Mouse (Mus musculus): ENCODE results near the gene Ambp. TPM values are rescaled to one million over a fixed set of nuclear protein-coding genes. Genes with fewer than 3 reads are reported as not detected.

Gene Ambp
- polyA plus RNA-seq, 1 experiment: not detected

DNA sequence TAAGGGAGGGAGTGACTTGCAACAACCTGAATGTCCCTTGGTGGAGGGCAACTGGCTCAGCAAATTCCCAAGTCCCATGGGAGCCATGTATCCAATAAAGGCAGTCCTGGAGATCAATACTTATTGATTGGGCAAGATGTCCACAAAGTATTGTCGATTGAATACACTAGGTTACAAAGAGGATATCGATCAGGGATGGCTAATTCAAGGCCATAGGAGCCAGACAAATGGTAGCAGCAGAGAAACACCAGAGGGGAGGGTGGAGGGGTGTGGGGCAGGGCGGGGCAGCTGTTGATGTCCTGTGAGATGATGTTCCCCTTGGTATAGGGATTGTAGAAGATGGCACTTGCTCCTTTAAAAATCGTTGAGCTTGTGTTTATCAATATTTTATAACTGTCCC, 52.6 kb downstream of the Ambp start:
- no peak for TF ChIP-seq POLR2A (IDR thresholded peaks at IDR 0.05; ENCODE audit: borderline replicate concordance, insufficient read depth, low read length)
- no peak for TF ChIP-seq CTCF (IDR thresholded peaks at IDR 0.05; ENCODE audit: borderline replicate concordance, insufficient read depth, low read depth, low read length)
- H3K4me3 ChIP-seq (replicated peaks; ENCODE audit: insufficient read depth, low read depth, low read length): no peak overlapping the region
- no peak for DNase-seq
- no peaks in the 10 kb centered on the region for H3K27me3 ChIP-seq (ENCODE audit: control insufficient read depth, insufficient read depth, low read length)
- 91% methylated on average over 4 of the region's 4 CpGs for WGBS
- H3K4me1 ChIP-seq (ENCODE audit: control insufficient read depth, insufficient read depth, low read length): peaks cover 5% of the 10 kb centered on the region; the same call in 1 of the 2 replicates
- no peak overlapping the region for H3K27ac ChIP-seq (ENCODE audit: insufficient read depth, low read length)

DNA sequence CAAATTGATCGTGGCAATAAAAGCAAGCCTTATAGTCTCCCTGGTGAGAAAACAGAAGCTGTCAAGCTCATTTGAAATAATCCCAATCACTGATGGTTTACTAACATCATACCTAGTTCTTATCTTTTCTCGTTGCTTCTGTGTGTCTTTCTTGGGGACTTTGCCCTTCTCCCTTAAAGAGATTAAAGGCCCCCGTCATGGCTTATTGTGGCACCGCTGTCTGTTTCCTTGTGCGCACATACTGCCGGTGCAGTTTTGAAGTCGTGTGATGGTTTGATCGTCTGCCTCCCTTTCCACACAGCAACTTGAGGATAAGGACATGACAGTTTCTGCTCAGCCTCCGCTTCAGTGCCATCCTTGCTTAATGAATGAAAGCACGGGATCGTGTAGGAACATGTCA, 54.1 kb downstream of the Ambp start:
- WGBS: 92% methylated on average over 11 of the region's 11 CpGs
- H3K4me1 ChIP-seq (ENCODE audit: control insufficient read depth, insufficient read depth, low read length): peaks cover 5% of the 10 kb centered on the region; the same call in 1 of the 2 replicates
- no peak overlapping the region for H3K4me3 ChIP-seq (replicated peaks; ENCODE audit: insufficient read depth, low read depth, low read length)
- no peak for DNase-seq
- H3K27ac ChIP-seq (ENCODE audit: insufficient read depth, low read length): no peak overlapping the region
- TF ChIP-seq CTCF (IDR thresholded peaks at IDR 0.05; ENCODE audit: borderline replicate concordance, insufficient read depth, low read depth, low read length) (no peak), POLR2A (IDR thresholded peaks at IDR 0.05; ENCODE audit: borderline replicate concordance, insufficient read depth, low read length) (no peak)
- H3K27me3 ChIP-seq (ENCODE audit: control insufficient read depth, insufficient read depth, low read length): no peaks in the 10 kb centered on the region

DNA sequence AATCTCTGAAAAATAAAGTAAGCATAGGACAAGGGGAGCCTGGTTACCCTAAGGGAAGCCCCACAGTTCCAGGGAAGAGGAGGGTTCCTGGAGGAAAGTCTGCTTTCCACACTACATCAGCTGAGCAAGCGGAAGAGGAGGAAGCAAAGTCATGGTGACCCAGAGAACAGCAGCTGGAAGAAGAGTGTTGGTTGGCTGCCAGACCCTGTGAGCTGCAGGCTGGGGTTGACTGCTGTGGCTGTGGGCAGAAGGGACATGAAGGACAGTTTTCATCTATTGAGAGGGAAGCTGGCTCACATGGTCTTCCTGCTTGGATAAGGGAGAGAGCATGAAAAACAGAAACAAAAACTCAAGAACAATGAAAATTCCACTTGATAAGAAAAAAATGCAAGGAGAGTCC, 57.0 kb downstream of the Ambp start:
- H3K4me3 ChIP-seq (replicated peaks; ENCODE audit: insufficient read depth, low read depth, low read length): no peak overlapping the region
- 54% methylated on average over 1 of the region's 1 CpGs for WGBS
- H3K4me1 ChIP-seq (ENCODE audit: control insufficient read depth, insufficient read depth, low read length): no peaks in the 10 kb centered on the region
- TF ChIP-seq POLR2A (IDR thresholded peaks at IDR 0.05; ENCODE audit: borderline replicate concordance, insufficient read depth, low read length) (no peak), CTCF (IDR thresholded peaks at IDR 0.05; ENCODE audit: borderline replicate concordance, insufficient read depth, low read depth, low read length) (no peak)
- H3K27ac ChIP-seq (ENCODE audit: insufficient read depth, low read length): no peak overlapping the region
- no peaks in the 10 kb centered on the region for H3K27me3 ChIP-seq (ENCODE audit: control insufficient read depth, insufficient read depth, low read length)
- no peak for DNase-seq

Other genes with a start within 250 kb of the Ambp start
- gene Zfp618, start 189.2 kb downstream of the Ambp start, polyA plus RNA-seq (2012; rRNA removed): 2.6 and 2.7 TPM in 2 replicates
- 0.06 TPM in 1 of 2 replicates, not detected in the other for gene Kif12, start 17.3 kb upstream of the Ambp start, polyA plus RNA-seq (2012; rRNA removed)
- gene Col27a1, start 59.2 kb upstream of the Ambp start, polyA plus RNA-seq (2012; rRNA removed): 24.2 and 27.4 TPM in 2 replicates
- not detected in 2 replicates for gene Orm1, start 189.8 kb upstream of the Ambp start, polyA plus RNA-seq (2012; rRNA removed)
- 0.14 TPM in 1 of 2 replicates, not detected in the other for gene Orm3, start 201.4 kb upstream of the Ambp start, polyA plus RNA-seq (2012; rRNA removed)
- gene Orm2, start 207.7 kb upstream of the Ambp start, polyA plus RNA-seq (2012; rRNA removed): not detected in 2 replicates
- gene Akna, start 248.6 kb upstream of the Ambp start, polyA plus RNA-seq (2012; rRNA removed): 1.9 TPM in 2 replicates